Mouse (Mus musculus) small intestine, adult 2 months (tissue): ENCODE data around the gene Gm28827. TPM values are rescaled to one million over a fixed set of nuclear protein-coding genes. Genes with fewer than 3 reads are reported as not detected.
"Not testable (repeated sequence)": the region's sequence is repeated elsewhere in the genome, so short reads cannot be mapped to it uniquely, and the experiment has no call there.

Source experiments
- H3K27ac ChIP-seq: fragments of 200-500 bp; 2 replicates; pipeline ENCODE4 v1.5.1; 2012; ENCODE audit warnings: low read depth, low read length, control low read depth, inconsistent platforms; ENCODE audit not compliant: insufficient read depth
- H3K27me3 ChIP-seq: fragments of 200-500 bp; 2 replicates; pipeline ENCODE4 v1.6.1; 2012; ENCODE audit warnings: mild to moderate bottlenecking, moderate library complexity, low read length, inconsistent platforms; ENCODE audit not compliant: control insufficient read depth, insufficient read depth
- H3K36me3 ChIP-seq: fragments of 200-500 bp; 2 replicates; pipeline ENCODE4 v1.6.1; 2012; ENCODE audit warnings: mild to moderate bottlenecking, low read length, control low read depth, inconsistent platforms; ENCODE audit not compliant: control insufficient read depth, insufficient read depth
- H3K4me1 ChIP-seq: fragments of 200-500 bp; 2 replicates; pipeline ENCODE4 v1.6.1; 2012; ENCODE audit warnings: low read length, inconsistent platforms, mixed read lengths; ENCODE audit not compliant: control insufficient read depth, insufficient read depth, insufficient read length
- H3K4me3 ChIP-seq: fragments of 200-500 bp; 2 replicates; pipeline ENCODE4 v1.5.1; 2012; ENCODE audit warnings: low read depth, mild to moderate bottlenecking, control low read depth, inconsistent platforms, low read length, moderate library complexity
- WGBS: fragments of 180-500 bp; shearing (Covaris S2); methylation state at CpG from one replicate; pipeline ENCODE4 v1.1.7; 2018; 5-methylcytosine and 5-hydroxymethylcytosine counted together
- polyA plus RNA-seq: library from polyadenylated mRNA; depleted of rRNA; stranded (reverse); fragments of >200 nt; gene quantifications from 2 replicates; pipeline ENCODE4 v1.2.3, GENCODE M21; 2012; rRNA removed

Gene Gm28827
- polyA plus RNA-seq = not detected in 2 replicates

GRCm38 (mm10) chrY:83030647-83031046 lies at the start of gene Gm28827:
Gene Gm28827, plus strand, starts transcription at chrY:83030947.
- not testable (repeated sequence) for H3K4me3 ChIP-seq, H3K27ac ChIP-seq, H3K36me3 ChIP-seq, H3K4me1 ChIP-seq, H3K27me3 ChIP-seq
- no CpG with 5 or more reads among the region's 6 CpGs for WGBS
